Mouse (Mus musculus): Measurements from ENCODE around the gene Cracr2a. TPM values are rescaled to one million over a fixed set of nuclear protein-coding genes. Genes with fewer than 3 reads are reported as not detected.
"Not testable (repeated sequence)": the region's sequence is repeated elsewhere in the genome, so short reads cannot be mapped to it uniquely, and the experiment has no call there.

The Cracr2a gene
- polyA plus RNA-seq (2012), result 0.01 and 0.06 TPM in 2 replicates

- Histone ChIP-seq H3K27me3 (ENCODE audit: control insufficient read depth) (no peaks in the 10 kb centered on the region), H3K9me3 (ENCODE audit: control insufficient read depth, low read length) (no peaks in the 10 kb centered on the region), H3K36me3 (ENCODE audit: control insufficient read depth) (no peaks in the 10 kb centered on the region), H3K4me1 (ENCODE audit: control insufficient read depth) (peaks cover 14% of the 10 kb centered on the region), H3K4me3 (replicated peaks) (peak within 1 kb of the TSS; percentile 62)
- TF ChIP-seq TAL1 (IDR thresholded peaks at IDR 0.05; ENCODE audit: low read length), result no peak
These were observed at the start of gene Cracr2a for GRCm38 (mm10) chr6:127561231-127562020. TSS of gene Cracr2a (plus strand) at chr6:127561338.

GRCm38 (mm10) chr6:127513776-127514175 is 47.4 kb upstream of the Cracr2a start:
- not testable (repeated sequence) for H3K4me3 ChIP-seq (replicated peaks); H3K36me3 ChIP-seq (ENCODE audit: control insufficient read depth); H3K9me3 ChIP-seq (ENCODE audit: control insufficient read depth, low read length); H3K4me1 ChIP-seq (ENCODE audit: control insufficient read depth); H3K27me3 ChIP-seq (ENCODE audit: control insufficient read depth)

GRCm38 (mm10) chr6:127521176-127521575 is 40.0 kb upstream of the Cracr2a start:
- no peak for TF ChIP-seq TAL1 (IDR thresholded peaks at IDR 0.05; ENCODE audit: low read length)
- no peak for TF ChIP-seq GATA1 (IDR thresholded peaks at IDR 0.05; ENCODE audit: low read length)
- H3K4me1 ChIP-seq (ENCODE audit: control insufficient read depth), result no peaks in the 10 kb centered on the region
- no peaks in the 10 kb centered on the region for H3K9me3 ChIP-seq (ENCODE audit: control insufficient read depth, low read length)
- no peak overlapping the region for H3K4me3 ChIP-seq (replicated peaks)
- H3K36me3 ChIP-seq (ENCODE audit: control insufficient read depth), result no peaks in the 10 kb centered on the region
- no peaks in the 10 kb centered on the region for H3K27me3 ChIP-seq (ENCODE audit: control insufficient read depth)

- no peaks in the 10 kb centered on the region for H3K36me3 ChIP-seq (ENCODE audit: control insufficient read depth)
- TF ChIP-seq TAL1 (IDR thresholded peaks at IDR 0.05; ENCODE audit: low read length) (no peak), GATA1 (IDR thresholded peaks at IDR 0.05; ENCODE audit: low read length) (no peak)
- H3K4me1 ChIP-seq (ENCODE audit: control insufficient read depth), result no peaks in the 10 kb centered on the region
- no peaks in the 10 kb centered on the region for H3K9me3 ChIP-seq (ENCODE audit: control insufficient read depth, low read length)
- H3K27me3 ChIP-seq (ENCODE audit: control insufficient read depth), result no peaks in the 10 kb centered on the region
- no peak overlapping the region for H3K4me3 ChIP-seq (replicated peaks)
These were observed 38.8 kb upstream of the Cracr2a start for GRCm38 (mm10) chr6:127522326-127522725.

GRCm38 (mm10) chr6:127524442-127524841 is 36.7 kb upstream of the Cracr2a start:
- Histone ChIP-seq H3K36me3 (ENCODE audit: control insufficient read depth) (no peaks in the 10 kb centered on the region), H3K9me3 (ENCODE audit: control insufficient read depth, low read length) (no peaks in the 10 kb centered on the region), H3K4me1 (ENCODE audit: control insufficient read depth) (no peaks in the 10 kb centered on the region), H3K27me3 (ENCODE audit: control insufficient read depth) (no peaks in the 10 kb centered on the region), H3K4me3 (replicated peaks) (no peak overlapping the region)
- no peak for TF ChIP-seq GATA1 (IDR thresholded peaks at IDR 0.05; ENCODE audit: low read length)
- no peak for TF ChIP-seq TAL1 (IDR thresholded peaks at IDR 0.05; ENCODE audit: low read length)

- TF ChIP-seq GATA1 (IDR thresholded peaks at IDR 0.05; ENCODE audit: low read length), result no peak
- TF ChIP-seq TAL1 (IDR thresholded peaks at IDR 0.05; ENCODE audit: low read length), result no peak
- Histone ChIP-seq H3K4me1 (ENCODE audit: control insufficient read depth) (no peaks in the 10 kb centered on the region), H3K36me3 (ENCODE audit: control insufficient read depth) (no peaks in the 10 kb centered on the region)
These were observed 32.5 kb upstream of the Cracr2a start for GRCm38 (mm10) chr6:127528625-127529024.

GRCm38 (mm10) chr6:127529451-127529850 is 31.7 kb upstream of the Cracr2a start:
- H3K27me3 ChIP-seq (ENCODE audit: control insufficient read depth), result no peaks in the 10 kb centered on the region
- H3K4me1 ChIP-seq (ENCODE audit: control insufficient read depth), result no peaks in the 10 kb centered on the region
- H3K36me3 ChIP-seq (ENCODE audit: control insufficient read depth), result no peaks in the 10 kb centered on the region
- H3K4me3 ChIP-seq (replicated peaks), result no peak overlapping the region
- H3K9me3 ChIP-seq (ENCODE audit: control insufficient read depth, low read length), result no peaks in the 10 kb centered on the region
- TF ChIP-seq GATA1 (IDR thresholded peaks at IDR 0.05; ENCODE audit: low read length), result no peak
- no peak for TF ChIP-seq TAL1 (IDR thresholded peaks at IDR 0.05; ENCODE audit: low read length)

More at GRCm38 (mm10) chr6:127528625-127529024, 32.5 kb upstream of the Cracr2a start:
- Histone ChIP-seq H3K27me3 (ENCODE audit: control insufficient read depth) (no peaks in the 10 kb centered on the region), H3K4me3 (replicated peaks) (no peak overlapping the region), H3K9me3 (ENCODE audit: control insufficient read depth, low read length) (no peaks in the 10 kb centered on the region)

- Histone ChIP-seq H3K36me3 (ENCODE audit: control insufficient read depth) (no peaks in the 10 kb centered on the region), H3K4me1 (ENCODE audit: control insufficient read depth) (no peaks in the 10 kb centered on the region)
These were observed 30.9 kb upstream of the Cracr2a start for GRCm38 (mm10) chr6:127530206-127530605.

GRCm38 (mm10) chr6:127531412-127532205 is 29.5 kb upstream of the Cracr2a start:
- no peak for TF ChIP-seq GATA1 (IDR thresholded peaks at IDR 0.05; ENCODE audit: low read length)
- no peak for TF ChIP-seq TAL1 (IDR thresholded peaks at IDR 0.05; ENCODE audit: low read length)
- H3K36me3 ChIP-seq (ENCODE audit: control insufficient read depth), result no peaks in the 10 kb centered on the region
- no peaks in the 10 kb centered on the region for H3K27me3 ChIP-seq (ENCODE audit: control insufficient read depth)
- H3K4me3 ChIP-seq (replicated peaks), result no peak overlapping the region
- H3K4me1 ChIP-seq (ENCODE audit: control insufficient read depth), result no peaks in the 10 kb centered on the region
- H3K9me3 ChIP-seq (ENCODE audit: control insufficient read depth, low read length), result no peaks in the 10 kb centered on the region

More at GRCm38 (mm10) chr6:127530206-127530605, 30.9 kb upstream of the Cracr2a start:
- TF ChIP-seq TAL1 (IDR thresholded peaks at IDR 0.05; ENCODE audit: low read length), result no peak
- no peak for TF ChIP-seq GATA1 (IDR thresholded peaks at IDR 0.05; ENCODE audit: low read length)
- H3K4me3 ChIP-seq (replicated peaks), result no peak overlapping the region
- H3K27me3 ChIP-seq (ENCODE audit: control insufficient read depth), result no peaks in the 10 kb centered on the region
- H3K9me3 ChIP-seq (ENCODE audit: control insufficient read depth, low read length), result no peaks in the 10 kb centered on the region

All from erythroblast, embryonic 14.5 days (primary cell).